Mouse (Mus musculus): ENCODE results near the gene Ccnt1. TPM values are rescaled to one million over a fixed set of nuclear protein-coding genes. Genes with fewer than 3 reads are reported as not detected.

Gene Ccnt1
- polyA plus RNA-seq, 1 experiment, result 5.2 TPM

- H3K27me3 ChIP-seq (ENCODE audit: control insufficient read depth, insufficient read depth, low read length), result no peaks in the 10 kb centered on the region
- no peak for TF ChIP-seq CTCF (IDR thresholded peaks at IDR 0.05; ENCODE audit: extremely low read depth, insufficient read length, insufficient replicate concordance, low read depth, low read length)
- H3K4me3 ChIP-seq (ENCODE audit: low read depth, low read length), result peak overlapping the region; percentile 87
- peaks cover 5% of the 10 kb centered on the region for H3K4me1 ChIP-seq (ENCODE audit: control insufficient read depth, insufficient read depth, insufficient read length, low read length)
- no peaks in the 10 kb centered on the region for H3K36me3 ChIP-seq (ENCODE audit: control insufficient read depth, insufficient read depth, low read length)
- H3K27ac ChIP-seq (ENCODE audit: insufficient read depth, low read depth, low read length), result peak overlapping the region; percentile 80
- WGBS, result 2% methylated on average over 12 of the region's 12 CpGs
Observed at GRCm38 (mm10) chr15:98610131-98610633, 39.5 kb upstream of the Ccnt1 start.

GRCm38 (mm10) chr15:98609331-98610130 is 38.8 kb upstream of the Ccnt1 start, which contains the start of gene Adcy6:
TSS of gene Adcy6 (minus strand) at chr15:98610076.
- H3K36me3 ChIP-seq (ENCODE audit: control insufficient read depth, insufficient read depth, low read length), result peaks cover 2% of the 10 kb centered on the region; the same call in 1 of the 2 replicates
- peak within 1 kb of the TSS; percentile 80 for H3K27ac ChIP-seq (ENCODE audit: insufficient read depth, low read depth, low read length)
- H3K4me1 ChIP-seq (ENCODE audit: control insufficient read depth, insufficient read depth, insufficient read length, low read length), result peaks cover 9% of the 10 kb centered on the region
- H3K27me3 ChIP-seq (ENCODE audit: control insufficient read depth, insufficient read depth, low read length), result no peaks in the 10 kb centered on the region
- H3K4me3 ChIP-seq (ENCODE audit: low read depth, low read length), result peak within 1 kb of the TSS; percentile 87
- WGBS, result 1% methylated on average over 65 of the region's 75 CpGs
- TF ChIP-seq POLR2A (IDR thresholded peaks at IDR 0.05; ENCODE audit: low read depth, low read length), result no peak
- TF ChIP-seq CTCF (IDR thresholded peaks at IDR 0.05; ENCODE audit: extremely low read depth, insufficient read length, insufficient replicate concordance, low read depth, low read length), result no peak

- H3K27me3 ChIP-seq (ENCODE audit: control insufficient read depth, insufficient read depth, low read length), result no peaks in the 10 kb centered on the region
- TF ChIP-seq CTCF (IDR thresholded peaks at IDR 0.05; ENCODE audit: extremely low read depth, insufficient read length, insufficient replicate concordance, low read depth, low read length), result no peak
- TF ChIP-seq POLR2A (IDR thresholded peaks at IDR 0.05; ENCODE audit: low read depth, low read length), result no peak
- peak overlapping the region; percentile 94 for H3K27ac ChIP-seq (ENCODE audit: insufficient read depth, low read depth, low read length)
- H3K4me3 ChIP-seq (ENCODE audit: low read depth, low read length), result peak overlapping the region; percentile 87
- peaks cover 13% of the 10 kb centered on the region for H3K4me1 ChIP-seq (ENCODE audit: control insufficient read depth, insufficient read depth, insufficient read length, low read length)
- H3K36me3 ChIP-seq (ENCODE audit: control insufficient read depth, insufficient read depth, low read length), result peaks cover 9% of the 10 kb centered on the region
- WGBS, result 3% methylated on average over 12 of the region's 26 CpGs
Observed at GRCm38 (mm10) chr15:98608784-98609250, 38.1 kb upstream of the Ccnt1 start.

GRCm38 (mm10) chr15:98608058-98608783 is 37.5 kb upstream of the Ccnt1 start:
- Histone ChIP-seq H3K27me3 (ENCODE audit: control insufficient read depth, insufficient read depth, low read length) (no peaks in the 10 kb centered on the region), H3K4me3 (ENCODE audit: low read depth, low read length) (peak overlapping the region; percentile 87), H3K36me3 (ENCODE audit: control insufficient read depth, insufficient read depth, low read length) (peaks cover 15% of the 10 kb centered on the region), H3K4me1 (ENCODE audit: control insufficient read depth, insufficient read depth, insufficient read length, low read length) (peaks cover 18% of the 10 kb centered on the region), H3K27ac (ENCODE audit: insufficient read depth, low read depth, low read length) (peak overlapping the region; percentile 94)
- 5% methylated on average over 10 of the region's 10 CpGs for WGBS
- TF ChIP-seq CTCF (IDR thresholded peaks at IDR 0.05; ENCODE audit: extremely low read depth, insufficient read length, insufficient replicate concordance, low read depth, low read length), result no peak
- no peak for TF ChIP-seq POLR2A (IDR thresholded peaks at IDR 0.05; ENCODE audit: low read depth, low read length)

GRCm38 (mm10) chr15:98607557-98607956 is 36.8 kb upstream of the Ccnt1 start:
- no peaks in the 10 kb centered on the region for H3K27me3 ChIP-seq (ENCODE audit: control insufficient read depth, insufficient read depth, low read length)
- peak overlapping the region; percentile 94 for H3K27ac ChIP-seq (ENCODE audit: insufficient read depth, low read depth, low read length)
- H3K4me1 ChIP-seq (ENCODE audit: control insufficient read depth, insufficient read depth, insufficient read length, low read length), result peaks cover 18% of the 10 kb centered on the region
- H3K4me3 ChIP-seq (ENCODE audit: low read depth, low read length), result peak overlapping the region; percentile 87
- peaks cover 17% of the 10 kb centered on the region for H3K36me3 ChIP-seq (ENCODE audit: control insufficient read depth, insufficient read depth, low read length)
- TF ChIP-seq POLR2A (IDR thresholded peaks at IDR 0.05; ENCODE audit: low read depth, low read length) (no peak), CTCF (IDR thresholded peaks at IDR 0.05; ENCODE audit: extremely low read depth, insufficient read length, insufficient replicate concordance, low read depth, low read length) (no peak)
- WGBS, result 13% methylated on average over 4 of the region's 4 CpGs

- Histone ChIP-seq H3K4me1 (ENCODE audit: control insufficient read depth, insufficient read depth, insufficient read length, low read length) (peaks cover 18% of the 10 kb centered on the region), H3K27me3 (ENCODE audit: control insufficient read depth, insufficient read depth, low read length) (no peaks in the 10 kb centered on the region), H3K36me3 (ENCODE audit: control insufficient read depth, insufficient read depth, low read length) (peaks cover 17% of the 10 kb centered on the region), H3K4me3 (ENCODE audit: low read depth, low read length) (peak overlapping the region; percentile 28), H3K27ac (ENCODE audit: insufficient read depth, low read depth, low read length) (peak overlapping the region; percentile 94)
- TF ChIP-seq POLR2A (IDR thresholded peaks at IDR 0.05; ENCODE audit: low read depth, low read length) (peak; percentile 18; the same call in 1 of the 2 replicates), CTCF (IDR thresholded peaks at IDR 0.05; ENCODE audit: extremely low read depth, insufficient read length, insufficient replicate concordance, low read depth, low read length) (no peak)
- 31% methylated on average over 9 of the region's 9 CpGs for WGBS
Observed at GRCm38 (mm10) chr15:98606739-98607138, 36.0 kb upstream of the Ccnt1 start.

Measured in small intestine, adult 2 months (tissue).